Mouse (Mus musculus) megakaryocyte-erythroid progenitor cell, adult 5-6 weeks (primary cell): ENCODE measurements at regions not wholly inside any gene's neighbourhood (a gene's known extent, or its start where the extent isn't known, plus 50 kb on each side); places are given as distances from the start of the nearest gene placed in this dataset.

Experiments
- ATAC-seq: replicated peaks from 2 replicates; pipeline ENCODE4 v1.8.0; 2016; ENCODE audit warnings: mild to moderate bottlenecking, inconsistent platforms; ENCODE audit not compliant: severe bottlenecking, poor library complexity, low FRiP score, low TSS enrichment

- no peak for ATAC-seq
Measured at GRCm38 (mm10) chr7:71873817-71874216, 432.6 kb downstream of the Mctp2 start.

- no peak for ATAC-seq
Measured at GRCm38 (mm10) chr7:71872912-71873311, 433.5 kb downstream of the Mctp2 start.

GRCm38 (mm10) chr7:71867090-71867489, 439.3 kb downstream of the Mctp2 start:
- peak; percentile 80 for ATAC-seq

DNA sequence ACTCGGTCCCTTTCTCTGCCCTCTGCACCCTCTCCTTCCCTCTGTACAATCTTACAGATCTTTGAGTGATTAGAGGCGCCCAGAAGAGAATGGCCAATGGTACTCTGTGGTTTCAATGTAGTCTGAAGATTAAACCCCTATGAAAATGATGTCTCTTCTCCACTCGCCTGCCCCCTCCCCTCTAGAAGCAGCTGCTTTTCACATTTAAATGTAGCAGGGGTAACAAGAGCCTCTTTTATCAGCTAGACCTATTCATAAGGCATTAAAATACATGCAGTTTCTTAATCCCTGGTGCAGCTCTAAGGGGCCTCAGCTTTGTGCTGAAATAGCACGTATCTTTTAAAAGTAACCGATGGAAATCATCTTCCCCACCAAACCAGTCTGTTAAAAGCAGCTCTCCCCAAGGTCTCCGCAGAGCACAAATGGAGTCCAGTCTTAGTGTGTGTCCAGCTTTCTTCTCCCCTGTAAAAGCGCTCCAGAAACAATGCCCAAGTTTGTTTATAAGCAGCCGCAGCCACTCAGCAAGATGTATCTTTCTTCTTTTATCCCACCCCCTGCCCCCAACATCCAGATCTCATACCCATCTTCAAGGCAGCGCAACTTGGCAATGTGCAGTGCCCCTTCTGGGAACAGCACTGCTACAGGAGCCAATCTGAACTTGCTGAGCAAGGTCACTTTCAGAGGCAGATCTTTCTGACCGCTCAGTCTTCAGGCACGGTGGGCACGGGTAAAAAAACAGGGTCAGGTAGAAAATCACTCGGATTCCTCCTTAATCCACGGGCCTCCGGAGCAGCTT, 440.8 kb downstream of the Mctp2 start:
- ATAC-seq = no peak

DNA sequence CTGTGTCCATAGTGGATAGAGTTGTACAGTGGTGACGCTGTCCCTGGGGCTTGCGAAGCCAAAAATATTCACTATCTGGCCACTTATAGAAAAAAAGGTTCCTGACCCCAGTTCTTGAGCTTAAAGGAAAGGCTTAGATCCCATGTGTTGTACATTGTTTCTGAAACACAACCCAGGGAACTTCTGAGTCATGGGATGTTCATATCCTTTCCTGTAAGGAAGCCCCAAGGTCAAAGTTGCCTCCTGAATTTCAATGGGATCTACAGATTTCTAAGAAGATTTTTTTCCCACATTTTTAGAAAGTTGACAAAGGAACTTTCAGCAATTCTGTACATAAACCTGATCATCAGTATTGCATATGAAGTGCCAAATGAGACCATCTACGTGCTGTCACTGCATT, 453.5 kb downstream of the Mctp2 start:
- ATAC-seq = no peak

DNA sequence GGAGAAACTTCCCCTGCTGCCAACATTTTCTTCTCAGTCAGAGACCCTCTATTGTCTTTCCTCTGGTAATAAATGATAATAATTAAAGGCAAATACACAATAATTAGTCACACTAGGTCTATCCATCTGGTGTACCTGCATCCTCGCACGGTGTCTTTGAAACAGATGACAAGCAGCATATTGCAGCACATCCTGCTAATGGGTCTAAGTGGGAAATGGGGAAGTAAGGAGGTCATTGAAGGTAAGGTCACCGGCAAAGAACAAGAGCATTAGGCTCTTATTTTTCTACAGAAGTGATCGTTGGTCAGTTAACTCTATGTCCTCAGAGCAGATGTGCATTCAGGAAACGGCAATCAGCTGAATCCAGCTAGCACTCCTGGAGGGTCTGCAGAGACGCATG, 457.2 kb downstream of the Mctp2 start:
- ATAC-seq = no peak

GRCm38 (mm10) chr7:71837845-71838244, 468.6 kb downstream of the Mctp2 start:
- ATAC-seq = no peak

- no peak for ATAC-seq
Measured at GRCm38 (mm10) chr7:71831790-71832525, 474.4 kb downstream of the Mctp2 start.

- ATAC-seq = no peak
Measured at GRCm38 (mm10) chr7:71829567-71829966, 476.8 kb downstream of the Mctp2 start.

DNA sequence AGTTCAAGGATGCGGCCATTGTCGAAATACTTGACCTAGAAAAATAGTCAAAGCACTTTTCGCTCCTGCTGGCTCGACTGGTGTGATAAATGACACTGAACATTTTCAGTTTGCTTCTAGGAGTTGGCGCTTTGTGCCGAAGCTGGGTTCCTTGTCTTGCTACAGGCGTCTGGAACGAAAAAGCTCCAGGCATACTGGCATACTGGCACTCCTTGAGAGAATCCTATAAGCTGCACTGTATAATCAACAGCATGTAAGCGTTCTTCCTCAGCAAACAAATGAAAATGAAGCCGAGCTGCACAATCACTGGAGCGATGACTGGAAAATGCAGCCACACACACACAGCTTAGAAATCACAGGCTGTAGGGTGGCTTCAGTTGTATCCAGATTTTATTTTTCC, 464.9 kb upstream of the Gm10295 start:
- no peak for ATAC-seq

DNA sequence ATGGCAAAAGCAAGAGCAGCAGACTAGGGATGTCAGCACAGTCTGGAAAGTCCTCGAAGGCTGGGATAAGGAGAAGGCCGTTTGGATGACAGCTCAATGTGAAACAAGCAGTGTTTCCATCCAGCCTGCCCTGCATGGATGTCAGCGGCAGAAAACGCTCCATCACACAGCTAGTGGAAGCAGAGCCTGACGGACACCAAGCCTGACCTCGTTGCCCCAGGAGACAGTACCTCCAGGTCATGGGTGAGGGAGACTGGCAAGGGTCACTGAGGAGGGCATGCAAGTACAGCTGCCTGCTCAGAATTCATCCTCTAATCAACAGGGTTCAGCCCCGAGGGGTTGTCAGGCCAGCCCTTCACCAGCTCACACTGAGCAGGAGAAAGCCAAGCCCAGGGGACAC, 442.9 kb upstream of the Gm10295 start:
- ATAC-seq = no peak

GRCm38 (mm10) chr7:71788401-71788800, 437.1 kb upstream of the Gm10295 start:
- ATAC-seq = no peak

- no peak for ATAC-seq
Measured at GRCm38 (mm10) chr7:71782496-71782895, 431.2 kb upstream of the Gm10295 start.

DNA sequence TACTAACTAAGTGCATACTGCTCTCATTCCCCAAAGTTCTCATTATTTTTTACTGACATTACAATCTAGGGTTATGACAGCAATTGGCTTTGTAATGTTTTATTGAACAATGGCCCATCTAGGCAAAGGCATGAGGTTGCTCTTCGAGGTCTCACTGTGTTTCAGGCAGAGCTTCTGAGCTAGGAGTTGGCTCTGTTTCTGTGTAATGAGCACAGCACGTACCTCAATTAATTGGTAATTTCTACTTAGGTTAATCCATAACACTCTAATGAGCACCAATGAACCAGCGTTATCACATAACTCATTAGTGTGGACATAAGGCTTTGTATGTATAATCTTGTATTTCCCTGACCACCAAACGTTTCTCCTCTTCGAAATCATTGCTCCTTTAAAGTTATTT, 398.6 kb upstream of the Gm10295 start:
- ATAC-seq = no peak

DNA sequence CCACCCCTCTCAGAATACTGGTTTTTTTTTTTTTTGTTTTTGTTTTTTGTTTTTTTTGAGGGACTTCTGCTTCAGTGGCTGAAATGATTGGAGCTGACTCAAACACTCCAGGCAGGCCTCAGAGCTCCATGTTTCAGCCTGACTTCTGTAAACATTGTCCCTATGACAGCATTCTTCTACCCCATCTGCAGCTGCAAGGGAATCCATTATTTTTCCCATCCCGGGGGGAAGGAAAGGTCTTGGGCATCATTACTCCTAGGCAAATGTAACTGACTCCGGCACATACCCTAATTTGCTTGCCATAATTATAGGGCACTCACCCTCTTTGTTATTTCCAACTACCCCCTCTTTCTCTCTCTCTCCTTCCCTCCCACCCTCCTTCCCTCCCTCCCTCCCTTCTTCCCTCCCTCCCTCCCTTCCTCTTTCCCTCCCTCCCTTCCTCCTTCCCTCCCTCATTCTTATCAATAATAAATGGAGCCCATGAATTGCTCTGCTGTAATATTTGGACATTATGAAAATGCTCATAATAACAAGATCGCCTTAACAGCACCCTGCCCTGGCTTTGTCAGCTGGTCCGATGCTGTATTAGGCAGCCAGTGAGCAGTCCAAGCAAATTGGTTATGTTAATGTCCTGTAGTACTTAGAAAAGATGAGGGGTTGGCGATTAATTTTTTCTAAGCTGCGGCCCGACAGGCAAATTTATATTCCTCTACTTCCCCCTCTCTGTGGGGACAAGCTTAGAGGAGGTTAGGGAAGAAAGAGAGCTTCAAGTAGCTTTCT, 395.0 kb upstream of the Gm10295 start:
- ATAC-seq = no peak

DNA sequence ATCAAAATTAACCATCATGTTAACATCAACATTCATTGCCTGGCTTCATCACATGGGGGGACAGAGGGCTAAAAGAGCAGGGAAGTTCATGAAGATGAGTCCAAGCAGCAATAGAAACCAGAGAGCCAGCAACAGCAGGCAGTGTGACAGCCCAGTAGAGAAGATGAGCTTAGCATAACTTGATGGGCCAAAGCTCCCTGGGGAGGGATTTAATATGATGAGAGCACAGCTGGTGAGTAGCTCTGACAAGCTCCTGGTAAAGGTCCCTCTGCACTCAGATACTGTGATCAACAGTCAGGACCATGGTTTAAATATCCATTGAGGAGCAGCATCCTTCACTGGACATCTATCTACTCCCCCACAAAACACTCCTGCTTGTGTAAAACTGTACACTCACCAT, 377.2 kb upstream of the Gm10295 start:
- no peak for ATAC-seq

- ATAC-seq = no peak
Measured at GRCm38 (mm10) chr7:71708209-71708608, 356.9 kb upstream of the Gm10295 start.

DNA sequence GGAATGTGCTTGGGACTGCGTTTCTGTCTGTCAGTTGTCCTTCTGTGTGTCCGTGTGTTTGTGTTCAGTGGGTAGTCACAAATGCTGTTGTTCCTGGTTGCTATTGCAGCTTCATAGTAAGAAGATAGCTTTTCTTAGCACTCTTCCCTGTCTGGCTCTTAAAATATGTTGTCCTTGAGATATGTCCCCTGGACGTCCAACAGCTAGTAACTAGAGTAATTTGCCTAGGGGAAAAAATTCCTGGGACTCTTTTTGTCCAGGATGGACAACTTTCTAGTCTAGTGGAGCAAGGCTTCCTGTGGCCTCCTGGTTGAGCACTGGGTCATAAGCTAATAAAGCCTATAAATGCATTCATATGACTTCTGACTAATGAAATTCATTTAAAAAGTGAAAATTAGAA, 354.9 kb upstream of the Gm10295 start:
- ATAC-seq = no peak

- ATAC-seq = peak; percentile 63
Measured at GRCm38 (mm10) chr7:71705426-71706050, 354.3 kb upstream of the Gm10295 start.
